Mouse (Mus musculus): ENCODE measurements at regions not wholly inside any gene's neighbourhood (a gene's known extent, or its start where the extent isn't known, plus 50 kb on each side); places are given as distances from the start of the nearest gene placed in this dataset.

DNA sequence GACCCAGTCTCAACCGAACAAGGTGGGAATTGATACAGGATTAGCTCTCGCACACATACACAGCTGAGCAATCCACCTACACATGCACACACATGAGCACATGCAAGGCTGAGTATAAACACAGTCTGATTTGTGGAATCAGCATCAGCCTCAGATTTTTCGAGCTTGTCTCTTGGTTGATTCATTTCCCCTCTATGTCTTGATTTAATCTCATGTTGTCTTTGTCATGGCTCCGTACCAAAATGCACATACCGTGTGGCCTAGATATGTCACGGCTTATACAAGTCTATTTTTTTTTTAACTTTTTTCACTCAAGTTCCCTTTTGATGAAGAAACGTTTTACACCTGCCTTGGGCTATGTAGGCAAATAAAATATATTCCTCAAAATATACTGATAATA lies 88.6 kb upstream of the Mycn start:
- DNase-seq: no peak

DNA sequence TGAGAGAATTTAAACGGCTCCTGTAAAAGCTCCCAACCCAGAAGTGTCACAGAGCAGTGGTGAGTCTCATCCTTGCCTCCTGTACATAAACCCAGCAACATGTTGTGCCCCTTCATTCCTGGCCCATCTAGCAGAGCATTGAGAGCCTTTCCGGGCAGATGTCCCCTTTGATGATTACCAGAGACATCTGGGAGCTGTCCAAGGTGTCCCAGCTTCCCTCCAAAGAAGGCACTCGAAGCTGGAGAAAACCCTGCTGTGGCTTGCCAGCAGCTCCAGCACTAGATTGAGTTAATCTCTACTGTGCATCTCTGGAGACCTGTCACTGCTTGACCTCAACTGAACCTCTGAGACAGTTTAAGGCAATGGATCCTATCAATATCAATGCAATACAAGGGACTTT lies 86.4 kb upstream of the Mycn start:
- DNase-seq: no peak

DNA sequence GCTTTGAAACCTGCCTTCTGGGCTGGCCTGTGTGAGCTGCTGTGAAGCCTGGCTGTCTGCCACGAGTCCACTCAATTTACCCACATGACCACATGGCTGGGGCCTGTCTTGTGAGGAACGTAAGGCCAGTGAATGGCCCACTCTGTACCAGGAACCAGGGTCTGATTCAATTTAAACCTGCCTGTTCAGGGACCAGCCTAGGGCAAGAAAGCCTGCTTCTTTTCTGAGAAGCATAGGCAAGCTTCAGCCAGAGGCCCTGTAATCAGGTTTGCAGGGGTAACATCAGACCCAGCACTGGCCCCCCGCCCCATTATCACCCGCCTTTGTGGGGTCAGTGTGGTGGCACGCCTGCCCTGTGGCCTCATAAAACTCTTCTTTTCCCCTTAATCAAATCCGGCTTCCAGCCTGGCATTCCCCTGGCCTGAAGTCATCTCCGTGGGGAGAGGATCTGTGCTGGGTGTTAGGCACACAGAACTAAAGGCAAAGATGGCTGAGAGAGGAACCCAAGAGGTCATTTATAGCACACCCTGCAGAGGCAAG lies 84.4 kb upstream of the Mycn start:
- no peak for DNase-seq

DNA sequence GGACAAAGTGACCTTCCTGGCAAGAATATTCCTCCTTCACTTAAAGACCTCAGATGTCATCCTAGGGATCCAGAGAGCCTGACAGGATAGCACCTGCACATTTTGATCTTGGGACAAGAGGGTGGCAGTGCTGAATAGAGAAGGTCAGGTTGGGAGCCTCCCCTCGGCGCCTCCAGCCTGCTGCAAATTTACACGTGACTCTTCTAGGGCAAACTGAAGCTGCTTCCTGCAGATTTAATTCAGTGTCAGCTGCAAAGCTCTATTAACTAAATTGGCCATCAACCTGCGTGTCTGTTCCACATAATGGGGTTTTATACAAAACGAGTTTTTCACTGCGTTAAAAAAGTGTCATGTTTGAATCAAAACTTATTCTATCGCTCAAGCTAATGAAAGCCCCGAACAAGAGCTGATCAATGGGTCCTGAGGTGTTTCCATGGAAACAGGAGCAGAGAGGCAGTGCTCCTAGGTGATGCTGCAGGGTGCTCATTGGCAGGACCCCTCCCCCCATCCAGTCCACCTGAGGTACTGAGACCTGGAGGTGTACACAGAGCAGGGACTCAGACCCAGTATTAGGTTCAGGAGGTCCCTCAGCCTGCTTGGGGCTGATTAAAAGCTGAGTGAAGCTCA lies 82.6 kb upstream of the Mycn start:
- DNase-seq: no peak

DNA sequence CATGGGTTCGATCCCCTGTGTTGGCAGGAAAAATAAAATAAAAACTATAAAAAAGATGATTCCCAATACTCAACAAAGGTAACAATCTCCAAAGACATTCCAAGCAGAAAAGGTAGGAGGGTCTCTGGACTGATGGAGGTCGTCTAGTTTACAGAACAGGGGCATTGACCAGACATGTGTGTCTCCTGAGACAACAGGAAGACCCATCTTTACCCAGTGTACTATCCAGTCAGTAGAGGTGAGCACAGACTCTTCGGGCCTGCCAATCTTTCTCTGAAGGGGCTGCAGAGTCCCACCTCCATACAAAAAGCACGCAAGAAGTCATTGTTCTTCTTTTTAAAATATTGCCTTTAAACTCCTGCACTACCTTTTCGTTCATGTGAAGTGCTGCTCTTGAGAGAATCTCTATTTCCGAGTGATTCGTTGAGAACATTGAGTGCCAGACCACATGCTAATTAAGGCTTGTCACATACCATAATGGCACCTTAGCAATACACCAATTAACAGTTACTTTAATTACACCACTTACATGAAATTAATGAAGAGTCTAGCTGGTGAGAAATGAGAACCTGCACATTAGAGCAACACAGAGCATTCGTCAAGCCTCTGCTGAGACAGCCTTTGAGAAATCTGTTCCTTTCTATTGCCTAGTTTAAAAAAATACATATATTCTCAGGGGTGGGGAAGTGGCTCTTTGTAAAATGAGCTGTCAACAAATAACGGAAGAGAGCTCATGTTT lies 69.5 kb upstream of the Mycn start:
- DNase-seq: no peak

DNA sequence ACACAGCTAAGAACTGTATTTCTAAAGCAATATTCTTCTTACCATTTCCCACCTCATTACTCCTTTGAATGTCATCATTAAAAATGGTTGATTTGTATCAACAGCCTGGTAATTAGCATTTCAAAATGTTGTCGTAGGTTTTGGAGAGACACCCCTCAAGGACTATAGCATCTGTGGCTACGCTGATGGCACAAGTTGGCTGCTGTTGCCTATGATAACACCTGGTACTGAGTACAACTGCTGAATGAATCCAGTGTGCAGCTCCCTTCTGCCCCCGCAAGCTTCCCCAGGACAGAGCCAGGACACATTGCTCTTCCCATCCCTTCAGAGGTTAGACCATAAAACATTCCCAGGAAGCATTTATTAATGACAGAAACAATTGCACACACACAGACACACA lies 68.7 kb upstream of the Mycn start:
- no peak for DNase-seq

DNA sequence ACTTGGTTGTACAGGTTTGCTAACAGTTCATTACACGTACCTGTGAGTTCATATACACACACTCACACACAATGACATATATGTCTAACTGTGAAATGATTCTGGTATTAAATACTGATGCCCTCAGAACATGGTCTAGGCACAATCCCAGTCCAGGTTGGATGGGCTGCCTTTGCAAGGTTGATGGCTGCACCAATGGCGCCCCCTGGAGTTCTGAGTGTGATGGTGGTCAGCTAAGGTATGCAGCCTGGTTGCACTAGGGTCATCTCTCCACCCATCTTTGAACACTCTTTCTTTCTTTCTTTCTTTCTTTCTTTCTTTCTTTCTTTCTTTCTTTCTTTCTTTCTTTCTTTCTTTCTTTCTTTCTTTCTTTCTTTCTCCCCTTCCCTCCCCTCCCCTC lies 67.8 kb upstream of the Mycn start:
- no peak for DNase-seq

DNA sequence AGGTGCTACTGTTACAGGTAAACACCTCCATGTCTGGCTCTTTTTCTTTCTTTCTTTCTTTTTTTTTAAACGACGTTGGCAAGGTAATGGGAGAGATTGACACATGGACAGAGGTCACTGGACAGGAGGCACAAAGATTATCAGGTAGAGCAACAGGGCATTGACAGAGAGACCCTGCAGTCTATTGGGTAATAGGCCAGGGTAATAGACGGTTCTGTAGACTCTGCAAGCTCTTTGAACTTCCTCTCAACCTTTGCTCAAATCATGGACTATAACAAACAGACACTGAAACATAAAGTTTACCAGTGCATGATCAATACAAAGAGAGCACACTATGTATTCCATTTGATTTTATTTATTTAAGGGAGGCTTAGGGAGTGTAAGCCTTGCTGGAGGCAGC lies 61.0 kb upstream of the Mycn start:
- no peak for DNase-seq

DNA sequence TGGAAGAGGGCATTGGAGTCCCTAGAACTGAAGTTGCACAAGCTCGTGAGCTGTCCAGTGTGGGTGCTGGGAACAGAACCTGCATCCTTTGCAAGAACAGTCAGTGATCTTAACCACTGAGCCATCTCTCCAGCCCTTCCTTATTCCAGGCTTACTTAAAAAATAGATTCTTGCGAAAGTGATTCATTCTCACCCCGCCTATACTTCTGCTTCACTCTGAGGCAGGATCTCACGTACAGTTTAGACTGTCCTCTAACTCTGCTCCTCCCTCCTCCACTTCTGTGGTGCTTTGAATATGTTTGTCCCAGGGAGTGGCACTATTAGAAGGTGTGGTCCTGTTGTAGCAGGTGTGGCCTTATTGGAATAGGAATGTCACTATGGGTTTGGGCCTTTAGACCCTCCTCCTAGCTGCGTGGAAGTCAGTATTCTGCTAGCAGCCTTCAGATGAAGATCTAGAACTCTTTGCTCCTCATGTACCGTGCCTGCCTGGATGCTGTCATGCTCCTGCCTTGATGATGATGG lies 60.4 kb upstream of the Mycn start:
- DNase-seq: no peak

DNA sequence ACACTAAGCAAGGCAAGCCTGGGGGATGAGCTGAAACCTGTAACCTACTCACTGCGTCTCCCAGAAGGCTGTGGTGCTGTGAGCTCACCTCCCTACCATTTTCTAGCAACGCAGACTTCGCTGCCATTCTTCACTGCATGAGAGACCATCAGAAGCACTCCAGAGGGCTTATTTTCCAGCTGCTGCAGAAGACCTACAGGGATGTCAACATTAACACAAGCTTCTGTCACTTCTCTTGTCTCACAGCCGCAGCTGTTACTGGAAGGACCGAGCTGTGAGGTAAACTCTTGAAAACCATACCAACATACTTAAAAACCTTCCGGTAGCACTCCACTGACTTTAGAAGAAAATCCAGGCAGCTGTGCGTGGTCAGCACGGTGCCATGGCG lies 54.3 kb upstream of the Mycn start:
- no peak for DNase-seq

DNA sequence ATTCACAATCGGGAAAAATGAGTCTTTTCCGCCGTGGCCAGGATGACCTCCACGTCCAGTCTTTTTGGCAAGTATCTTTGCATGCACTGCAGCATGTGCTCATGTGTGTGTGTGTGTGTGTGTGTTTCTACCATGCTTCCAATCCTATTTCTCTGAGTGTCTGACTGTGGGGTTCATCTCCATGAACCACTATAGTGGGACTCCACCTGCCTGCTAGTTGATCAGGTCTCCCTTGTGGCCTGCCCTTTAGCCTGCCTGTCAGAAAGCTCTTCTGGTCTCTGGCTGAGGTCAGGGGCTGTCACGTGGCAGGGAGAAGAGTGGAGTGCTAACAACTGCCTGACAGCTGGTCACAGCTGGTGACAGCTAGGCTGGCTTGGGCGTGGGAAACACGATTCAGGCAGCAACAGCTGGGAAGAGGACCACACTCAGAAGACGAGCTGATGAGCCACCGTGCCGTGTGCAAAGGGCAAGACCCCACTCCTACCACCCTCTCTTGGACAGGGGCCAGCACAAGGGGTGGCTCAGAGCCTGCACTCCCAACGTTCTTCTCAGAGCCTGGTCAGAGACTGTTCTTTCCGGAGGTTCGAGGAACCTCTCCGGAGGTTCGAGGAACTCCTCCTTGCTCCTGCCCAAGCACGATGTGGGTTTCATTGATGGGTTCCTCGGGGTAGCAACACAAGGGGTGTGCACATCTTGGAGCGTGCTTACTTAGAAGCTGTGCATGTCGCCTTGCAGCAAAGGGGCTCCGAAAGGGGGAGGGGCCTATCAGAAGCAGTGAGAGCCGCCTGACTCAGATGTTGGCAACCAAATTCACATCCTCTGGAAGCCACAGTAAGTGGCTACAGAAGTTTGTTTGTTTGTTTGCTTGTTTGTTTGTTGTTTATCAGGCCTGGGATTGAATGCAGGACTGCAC lies 53.6 kb upstream of the Mycn start:
- DNase-seq: peak; percentile 25

DNA sequence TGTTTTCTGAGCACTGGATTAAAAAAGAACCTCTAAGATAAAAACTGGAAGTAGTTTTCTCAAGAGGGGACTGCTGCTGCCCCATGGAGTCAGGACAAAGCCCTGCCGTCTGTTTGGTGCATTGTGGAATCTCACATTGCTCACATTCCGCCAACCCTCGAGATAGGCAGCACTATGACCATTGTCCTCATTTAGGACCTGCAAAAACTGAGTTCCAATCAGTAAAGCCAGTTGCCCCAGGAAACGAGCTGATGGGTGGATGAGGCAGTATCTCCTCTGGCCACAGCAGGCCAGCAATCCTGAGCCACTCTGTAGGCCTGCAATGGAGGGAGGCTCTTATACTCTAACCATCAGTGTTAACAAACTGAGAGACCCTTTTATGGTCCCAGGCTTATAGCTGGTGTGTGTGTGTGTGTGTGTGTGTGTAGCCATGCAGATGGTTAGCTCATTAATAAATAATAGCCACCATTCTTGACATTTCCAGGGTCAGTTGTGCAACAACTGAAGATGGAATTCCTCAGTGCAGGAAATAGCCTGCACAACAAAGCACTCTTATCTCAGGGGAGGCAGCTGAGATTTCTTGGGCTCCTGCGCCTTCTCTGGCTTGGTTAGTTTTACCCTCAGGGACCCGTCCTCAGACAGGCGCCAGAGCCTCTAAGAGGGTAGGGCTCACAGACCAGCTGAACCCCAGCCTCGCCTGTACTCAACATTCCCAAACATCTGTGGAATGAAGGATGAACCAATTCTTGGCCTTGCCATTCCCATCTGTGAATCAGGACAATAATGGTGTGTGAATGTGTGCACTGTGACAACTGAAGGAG lies 52.4 kb upstream of the Mycn start:
- peak; percentile 39 for DNase-seq
